Mouse (Mus musculus) embryonic fibroblast, embryonic 13.5 days (primary cell): ENCODE results near the gene Wdr1.

Experiments
- CTCF ChIP-seq: IDR thresholded peaks from 2 replicates; pipeline ENCODE4 v1.5.1; 2011; ENCODE audit warnings: mild to moderate bottlenecking, control low read depth, low read length, moderate library complexity, borderline replicate concordance; ENCODE audit not compliant: insufficient read depth
- POLR2A ChIP-seq: IDR thresholded peaks from 2 replicates; pipeline ENCODE4 v1.6.1; 2011; ENCODE audit warnings: low read depth, mild to moderate bottlenecking, control low read depth, low read length, moderate library complexity

- no peak for TF ChIP-seq CTCF
- TF ChIP-seq POLR2A, result no peak
Measured at GRCm38 (mm10) chr5:38552615-38553014, 10.4 kb downstream of the Wdr1 start.
